Mouse (Mus musculus) small intestine, adult 2 months (tissue): ENCODE results near the gene Ctnnd1.

ENCODE experiments used
- CTCF ChIP-seq: fragments of 200-500 bp; IDR thresholded peaks from 2 replicates; pipeline ENCODE4 v1.5.1; 2012; ENCODE audit warnings: low read depth, mild to moderate bottlenecking, control low read depth, inconsistent platforms, low read length, moderate library complexity, mixed read lengths; ENCODE audit not compliant: insufficient replicate concordance, insufficient read length; ENCODE audit errors: extremely low read depth
- POLR2A ChIP-seq: fragments of 200-500 bp; IDR thresholded peaks from 2 replicates; pipeline ENCODE4 v1.6.1; 2012; ENCODE audit warnings: low read depth, mild to moderate bottlenecking, control low read depth, inconsistent platforms, low read length, moderate library complexity

- TF ChIP-seq CTCF (no peak), POLR2A (no peak)
These were observed 891 bp downstream of the Ctnnd1 start for GRCm38 (mm10) chr2:84649674-84650073.
